Mouse (Mus musculus): Measurements from ENCODE around the gene Ccr6. TPM values are rescaled to one million over a fixed set of nuclear protein-coding genes. Genes with fewer than 3 reads are reported as not detected.

Ccr6 gene
- polyA plus RNA-seq, 2 experiments, result not detected

GRCm38 (mm10) chr17:8241645-8242044, 5.8 kb downstream of the Ccr6 start:
- Histone ChIP-seq H3K36me3 (ENCODE audit: control insufficient read depth, insufficient read depth, low read length) (no peaks in the 10 kb centered on the region), H3K4me1 (ENCODE audit: control insufficient read depth, insufficient read depth, low read length) (no peaks in the 10 kb centered on the region), H3K4me2 (replicated peaks; ENCODE audit: low read depth, low read length, severe bottlenecking) (no peak overlapping the region), H3K9me3 (ENCODE audit: control insufficient read depth, low read length) (no peaks in the 10 kb centered on the region), H3K27me3 (ENCODE audit: control insufficient read depth, insufficient read depth, low read length) (no peaks in the 10 kb centered on the region), H3K27ac (replicated peaks; ENCODE audit: low read depth, low read length) (no peak overlapping the region), H3K4me3 (replicated peaks; ENCODE audit: low read length) (no peak overlapping the region), H3K9ac (ENCODE audit: low read depth, low read length, severe bottlenecking) (no peak overlapping the region)
- WGBS, result 67% methylated on average over 12 of the region's 12 CpGs
- DNase-seq (ENCODE audit: low spot score) (no peak), ATAC-seq (ENCODE audit: low FRiP score, low read depth) (no peak)
- no peak for TF ChIP-seq POLR2A (IDR thresholded peaks at IDR 0.05; ENCODE audit: borderline replicate concordance, extremely low read depth, insufficient read depth, insufficient read length)

- DNase-seq (ENCODE audit: low spot score), result no peak
- H3K9me3 ChIP-seq (ENCODE audit: control insufficient read depth, low read length), result no peaks in the 10 kb centered on the region
- no peak overlapping the region for H3K4me3 ChIP-seq (replicated peaks; ENCODE audit: low read length)
- no peak for TF ChIP-seq POLR2A (IDR thresholded peaks at IDR 0.05; ENCODE audit: borderline replicate concordance, extremely low read depth, insufficient read depth, insufficient read length)
- H3K27ac ChIP-seq (replicated peaks; ENCODE audit: low read depth, low read length), result no peak overlapping the region
- no peak overlapping the region for H3K9ac ChIP-seq (ENCODE audit: low read depth, low read length, severe bottlenecking)
- no peak overlapping the region for H3K4me2 ChIP-seq (replicated peaks; ENCODE audit: low read depth, low read length, severe bottlenecking)
- no peaks in the 10 kb centered on the region for H3K4me1 ChIP-seq (ENCODE audit: control insufficient read depth, insufficient read depth, low read length)
- H3K27me3 ChIP-seq (ENCODE audit: control insufficient read depth, insufficient read depth, low read length), result no peaks in the 10 kb centered on the region
- ATAC-seq (ENCODE audit: low FRiP score, low read depth), result no peak
- WGBS, result 89% methylated on average over 11 of the region's 11 CpGs
- H3K36me3 ChIP-seq (ENCODE audit: control insufficient read depth, insufficient read depth, low read length), result no peaks in the 10 kb centered on the region
Measured at GRCm38 (mm10) chr17:8242186-8242585, 6.3 kb downstream of the Ccr6 start.

GRCm38 (mm10) chr17:8244124-8244523, 8.3 kb downstream of the Ccr6 start:
- H3K27me3 ChIP-seq (ENCODE audit: control insufficient read depth, insufficient read depth, low read length), result no peaks in the 10 kb centered on the region
- TF ChIP-seq POLR2A (IDR thresholded peaks at IDR 0.05; ENCODE audit: borderline replicate concordance, extremely low read depth, insufficient read depth, insufficient read length), result no peak
- H3K4me3 ChIP-seq (replicated peaks; ENCODE audit: low read length), result no peak overlapping the region
- no peaks in the 10 kb centered on the region for H3K36me3 ChIP-seq (ENCODE audit: control insufficient read depth, insufficient read depth, low read length)
- ATAC-seq (ENCODE audit: low FRiP score, low read depth) (no peak), DNase-seq (ENCODE audit: low spot score) (no peak)
- H3K4me2 ChIP-seq (replicated peaks; ENCODE audit: low read depth, low read length, severe bottlenecking), result no peak overlapping the region
- no peaks in the 10 kb centered on the region for H3K9me3 ChIP-seq (ENCODE audit: control insufficient read depth, low read length)
- H3K4me1 ChIP-seq (ENCODE audit: control insufficient read depth, insufficient read depth, low read length), result no peaks in the 10 kb centered on the region
- 71% methylated on average over 2 of the region's 2 CpGs for WGBS
- no peak overlapping the region for H3K9ac ChIP-seq (ENCODE audit: low read depth, low read length, severe bottlenecking)
- no peak overlapping the region for H3K27ac ChIP-seq (replicated peaks; ENCODE audit: low read depth, low read length)

GRCm38 (mm10) chr17:8246102-8246754, 10.4 kb downstream of the Ccr6 start:
- Histone ChIP-seq H3K4me1 (ENCODE audit: control insufficient read depth, insufficient read depth, low read length) (no peaks in the 10 kb centered on the region), H3K9ac (ENCODE audit: low read depth, low read length, severe bottlenecking) (no peak overlapping the region), H3K36me3 (ENCODE audit: control insufficient read depth, insufficient read depth, low read length) (no peaks in the 10 kb centered on the region), H3K27ac (replicated peaks; ENCODE audit: low read depth, low read length) (no peak overlapping the region), H3K9me3 (ENCODE audit: control insufficient read depth, low read length) (no peaks in the 10 kb centered on the region), H3K4me2 (replicated peaks; ENCODE audit: low read depth, low read length, severe bottlenecking) (no peak overlapping the region), H3K27me3 (ENCODE audit: control insufficient read depth, insufficient read depth, low read length) (no peaks in the 10 kb centered on the region), H3K4me3 (replicated peaks; ENCODE audit: low read length) (no peak overlapping the region)
- WGBS, result 72% methylated on average over 4 of the region's 4 CpGs
- DNase-seq (ENCODE audit: low spot score) (no peak), ATAC-seq (ENCODE audit: low FRiP score, low read depth) (no peak)
- TF ChIP-seq POLR2A (IDR thresholded peaks at IDR 0.05; ENCODE audit: borderline replicate concordance, extremely low read depth, insufficient read depth, insufficient read length), result no peak

GRCm38 (mm10) chr17:8251704-8252103, 15.9 kb downstream of the Ccr6 start:
- no peak overlapping the region for H3K27ac ChIP-seq (replicated peaks; ENCODE audit: low read depth, low read length)
- no peak overlapping the region for H3K9ac ChIP-seq (ENCODE audit: low read depth, low read length, severe bottlenecking)
- no peak overlapping the region for H3K4me3 ChIP-seq (replicated peaks; ENCODE audit: low read length)
- no peaks in the 10 kb centered on the region for H3K36me3 ChIP-seq (ENCODE audit: control insufficient read depth, insufficient read depth, low read length)
- no peaks in the 10 kb centered on the region for H3K9me3 ChIP-seq (ENCODE audit: control insufficient read depth, low read length)
- 89% methylated on average over 7 of the region's 7 CpGs for WGBS
- no peak for TF ChIP-seq POLR2A (IDR thresholded peaks at IDR 0.05; ENCODE audit: borderline replicate concordance, extremely low read depth, insufficient read depth, insufficient read length)
- DNase-seq (ENCODE audit: low spot score) (no peak), ATAC-seq (ENCODE audit: low FRiP score, low read depth) (no peak)
- no peaks in the 10 kb centered on the region for H3K27me3 ChIP-seq (ENCODE audit: control insufficient read depth, insufficient read depth, low read length)
- no peak overlapping the region for H3K4me2 ChIP-seq (replicated peaks; ENCODE audit: low read depth, low read length, severe bottlenecking)
- H3K4me1 ChIP-seq (ENCODE audit: control insufficient read depth, insufficient read depth, low read length), result no peaks in the 10 kb centered on the region

GRCm38 (mm10) chr17:8254268-8254667, 18.4 kb downstream of the Ccr6 start:
- DNase-seq (ENCODE audit: low spot score), result no peak
- Histone ChIP-seq H3K9ac (ENCODE audit: low read depth, low read length, severe bottlenecking) (no peak overlapping the region), H3K9me3 (ENCODE audit: control insufficient read depth, low read length) (no peaks in the 10 kb centered on the region), H3K4me1 (ENCODE audit: control insufficient read depth, insufficient read depth, low read length) (no peaks in the 10 kb centered on the region), H3K27ac (replicated peaks; ENCODE audit: low read depth, low read length) (no peak overlapping the region), H3K4me3 (replicated peaks; ENCODE audit: low read length) (no peak overlapping the region), H3K36me3 (ENCODE audit: control insufficient read depth, insufficient read depth, low read length) (no peaks in the 10 kb centered on the region), H3K27me3 (ENCODE audit: control insufficient read depth, insufficient read depth, low read length) (no peaks in the 10 kb centered on the region), H3K4me2 (replicated peaks; ENCODE audit: low read depth, low read length, severe bottlenecking) (no peak overlapping the region)
- no peak for ATAC-seq (ENCODE audit: low FRiP score, low read depth)
- TF ChIP-seq POLR2A (IDR thresholded peaks at IDR 0.05; ENCODE audit: borderline replicate concordance, extremely low read depth, insufficient read depth, insufficient read length), result no peak

Measured in limb, embryonic 14.5 days (tissue).